Mouse (Mus musculus): ENCODE data around the gene Klf16.

Gene Klf16

GRCm38 (mm10) chr10:80573944-80574343 is 3.2 kb downstream of the Klf16 start:
- peak; percentile 45 for DNase-seq

- no peak for DNase-seq
Observed at GRCm38 (mm10) chr10:80572477-80572876, 4.6 kb downstream of the Klf16 start.

- no peak for DNase-seq
Observed at GRCm38 (mm10) chr10:80570871-80571836, 6.0 kb downstream of the Klf16 start.

- DNase-seq: no peak
Observed at GRCm38 (mm10) chr10:80570419-80570818, 6.7 kb downstream of the Klf16 start.

- no peak for DNase-seq
Observed at GRCm38 (mm10) chr10:80569664-80570066, 7.5 kb downstream of the Klf16 start.

GRCm38 (mm10) chr10:80568876-80569275 is 8.2 kb downstream of the Klf16 start:
- no peak for DNase-seq

- peak; percentile 92 for DNase-seq
Observed at GRCm38 (mm10) chr10:80566375-80567092, 10.6 kb downstream of the Klf16 start.

GRCm38 (mm10) chr10:80561116-80561944 is 15.8 kb downstream of the Klf16 start, which contains the start of gene Rexo1:
Rexo1 (minus strand) TSS chr10:80561560.
- DNase-seq: peak; percentile 93

GRCm38 (mm10) chr10:80560621-80561020 is 16.5 kb downstream of the Klf16 start:
- DNase-seq: no peak

- DNase-seq: no peak
Observed at GRCm38 (mm10) chr10:80559431-80559830, 17.7 kb downstream of the Klf16 start.

GRCm38 (mm10) chr10:80557346-80557965 is 19.7 kb downstream of the Klf16 start:
- peak; percentile 85 for DNase-seq

- no peak for DNase-seq
Observed at GRCm38 (mm10) chr10:80553997-80554396, 23.1 kb downstream of the Klf16 start.

- DNase-seq: no peak
Observed at GRCm38 (mm10) chr10:80553575-80553974, 23.5 kb downstream of the Klf16 start.

GRCm38 (mm10) chr10:80552364-80552763 is 24.8 kb downstream of the Klf16 start:
- DNase-seq: no peak

GRCm38 (mm10) chr10:80549279-80549678 is 27.8 kb downstream of the Klf16 start:
- DNase-seq: no peak

- peak; percentile 65 for DNase-seq
Observed at GRCm38 (mm10) chr10:80548428-80549006, 28.6 kb downstream of the Klf16 start.

GRCm38 (mm10) chr10:80547539-80547938 is 29.6 kb downstream of the Klf16 start:
- no peak for DNase-seq

GRCm38 (mm10) chr10:80546945-80547344 is 30.2 kb downstream of the Klf16 start:
- no peak for DNase-seq

- no peak for DNase-seq
Observed at GRCm38 (mm10) chr10:80545590-80545989, 31.5 kb downstream of the Klf16 start.

- DNase-seq: no peak
Observed at GRCm38 (mm10) chr10:80543873-80544272, 33.2 kb downstream of the Klf16 start.

GRCm38 (mm10) chr10:80539493-80539892 is 37.6 kb downstream of the Klf16 start:
- no peak for DNase-seq

All from right cerebral cortex, postnatal 14 days (tissue).